Mouse (Mus musculus): Measurements from ENCODE around the gene Wdr83. TPM values are rescaled to one million over a fixed set of nuclear protein-coding genes. Genes with fewer than 3 reads are reported as not detected.

The Wdr83 gene
- total RNA-seq, 2 experiments from 2014 or later: 27.4 to 27.7 TPM

- DNase-seq: peak; percentile 74 to 81
- intact Hi-C loops (cut with DNase I): loop anchor here (5.0 kb wide), 2 partner anchors 217 to 327 kb away; partner anchors contain the start of genes Orc6 and Vps35
Observed at GRCm38 (mm10) chr8:85080532-85081215, 432 bp downstream of the Wdr83 start, which contains the start of gene Wdr83os. Gene Wdr83os, plus strand, starts transcription at chr8:85080740.

- DNase-seq: no peak
- intact Hi-C loops (cut with DNase I): loop anchor here (5.0 kb wide), 2 partner anchors 217 to 327 kb away; partner anchors contain the start of genes Orc6 and Vps35
Observed at GRCm38 (mm10) chr8:85080214-85080531, 933 bp downstream of the Wdr83 start.

GRCm38 (mm10) chr8:85076993-85077392, 4.1 kb downstream of the Wdr83 start:
- intact Hi-C loops (cut with DNase I): loop anchor here (1.0 to 5.0 kb wide), 2 partner anchors 94 to 195 kb away; no protein-coding TSS in a partner anchor
- peak; percentile 83 to 89 for DNase-seq

DNA sequence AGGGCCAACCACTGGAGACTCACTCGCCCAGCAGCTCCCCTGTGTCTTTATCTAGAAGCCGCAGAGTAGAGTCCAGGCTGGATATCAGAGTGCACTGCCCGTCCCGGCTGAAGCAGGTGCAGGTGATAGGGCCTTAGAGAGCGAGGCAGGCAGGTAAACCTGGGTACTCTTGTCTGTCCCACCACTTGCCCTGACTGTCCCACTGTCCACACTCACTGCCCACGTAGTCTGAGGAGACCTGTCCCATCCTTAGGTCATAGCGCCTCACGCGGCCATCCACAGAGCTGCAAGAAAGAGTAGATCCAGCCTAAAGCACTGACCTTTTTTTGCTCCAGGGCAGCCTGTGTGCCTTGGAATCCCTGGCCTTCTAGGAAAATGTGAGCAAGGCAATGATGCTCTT, 5.1 kb downstream of the Wdr83 start:
- DNase-seq: peak; percentile 46 to 65

GRCm38 (mm10) chr8:85074617-85075016, 6.5 kb downstream of the Wdr83 start:
- DNase-seq: no peak

More for the DNA sequence above, 5.1 kb downstream of the Wdr83 start:
- intact Hi-C loops (cut with DNase I): loop anchor here (5.0 kb wide), 1 partner anchor 196 kb away; no protein-coding TSS in a partner anchor

GRCm38 (mm10) chr8:85074167-85074566, 6.9 kb downstream of the Wdr83 start:
- intact Hi-C loops (cut with DNase I): no loop called here
- DNase-seq: no peak

More at GRCm38 (mm10) chr8:85074617-85075016, 6.5 kb downstream of the Wdr83 start:
- intact Hi-C loops (cut with DNase I): loop anchor here (5.0 kb wide), 1 partner anchor 198 kb away; no protein-coding TSS in a partner anchor

- DNase-seq: no peak
Observed at GRCm38 (mm10) chr8:85073041-85073612, 8.0 kb downstream of the Wdr83 start.

DNA sequence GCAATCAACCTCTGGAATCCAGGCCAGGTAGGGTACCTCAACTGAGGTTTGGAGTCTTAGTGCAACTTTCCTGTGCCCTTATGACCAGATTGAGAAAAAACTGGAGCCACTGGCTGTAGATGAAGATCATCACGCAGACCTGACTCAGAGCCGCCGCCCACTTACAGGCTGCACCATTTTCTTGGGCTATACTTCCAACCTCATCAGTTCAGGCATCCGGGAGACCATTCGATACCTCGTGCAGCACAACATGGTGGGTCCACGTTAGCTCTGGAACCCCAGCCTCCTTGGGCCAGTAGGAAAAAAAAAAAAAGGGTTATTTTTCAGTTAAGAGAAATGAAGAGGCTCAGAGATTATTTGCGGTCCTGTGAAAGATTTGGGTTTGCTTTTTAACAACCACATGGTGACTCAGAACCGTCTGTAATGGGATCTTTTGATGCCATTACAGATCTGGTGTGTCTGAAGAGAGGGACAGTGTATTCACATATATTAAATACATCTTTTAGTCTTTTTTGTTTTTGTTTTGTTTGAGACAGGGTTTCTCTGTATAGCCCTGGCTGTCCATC, 8.7 kb downstream of the Wdr83 start:
- intact Hi-C loops (cut with DNase I): no loop called here
- DNase-seq: no peak

More at GRCm38 (mm10) chr8:85073041-85073612, 8.0 kb downstream of the Wdr83 start:
- intact Hi-C loops (cut with DNase I): no loop called here

DNA sequence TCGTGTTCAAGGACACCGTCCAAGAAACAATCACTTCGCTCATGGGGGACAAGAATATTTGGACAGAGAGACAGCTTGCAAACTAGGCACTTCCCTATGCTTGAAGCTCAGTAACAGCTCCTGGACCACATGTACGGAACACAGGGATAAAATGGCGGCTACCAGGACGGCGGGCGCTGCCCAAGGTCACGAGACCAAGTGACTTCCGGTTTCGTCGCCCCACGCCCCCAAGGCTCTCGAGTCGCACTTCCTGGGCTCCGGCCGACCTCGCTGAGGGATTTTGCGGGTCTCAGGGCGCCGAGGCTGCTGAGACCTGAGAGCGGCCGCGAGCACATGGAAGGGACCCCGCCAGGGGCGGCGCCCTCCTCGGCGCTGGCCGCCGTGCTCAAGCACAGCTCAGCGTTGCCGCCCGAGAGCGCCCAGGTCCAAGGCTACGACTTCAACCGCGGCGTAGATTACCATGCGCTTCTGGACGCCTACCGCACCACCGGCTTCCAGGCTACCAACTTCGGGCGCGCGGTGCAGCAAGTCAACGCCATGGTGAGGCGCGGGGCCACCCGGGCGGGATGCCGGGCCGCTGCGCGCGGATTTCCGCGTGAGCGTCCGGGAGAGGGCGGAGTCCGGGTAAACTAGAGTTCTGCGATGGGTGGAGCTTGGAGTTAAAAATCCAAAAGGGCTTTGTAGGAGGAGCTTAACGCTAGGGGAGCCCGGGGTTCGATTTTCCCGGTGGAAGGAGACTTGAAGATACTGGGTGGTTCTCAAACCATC, 9.4 kb downstream of the Wdr83 start, which contains the start of gene Dhps:
TSS of gene Dhps (plus strand) at position 244 of the 768 bp plus-strand sequence.
- intact Hi-C loops (cut with DNase I): no loop called here
- peak; percentile 93 to 94 for DNase-seq

DNA sequence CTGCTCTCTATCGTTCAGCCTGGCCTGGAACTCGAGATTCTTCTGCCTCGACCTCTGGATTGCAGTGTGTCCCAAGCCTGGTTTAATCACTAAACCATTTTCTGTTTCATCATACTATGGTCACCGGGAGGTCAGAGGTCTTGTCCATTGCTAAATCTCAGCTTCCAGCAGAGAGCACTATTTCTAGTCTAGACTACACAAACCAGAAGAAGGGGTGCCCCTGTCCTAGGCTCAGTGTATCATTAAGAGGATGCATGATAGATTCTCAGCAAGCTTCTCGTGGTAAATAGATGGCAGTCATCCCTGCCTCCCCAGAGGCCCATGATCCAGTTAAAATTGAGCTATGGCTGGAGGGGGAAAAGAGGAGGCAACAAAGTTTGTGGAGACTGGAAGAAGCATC, 10.1 kb downstream of the Wdr83 start:
- intact Hi-C loops (cut with DNase I): no loop called here
- peak in 1 of 2 experiments; percentile 22 for DNase-seq

DNA sequence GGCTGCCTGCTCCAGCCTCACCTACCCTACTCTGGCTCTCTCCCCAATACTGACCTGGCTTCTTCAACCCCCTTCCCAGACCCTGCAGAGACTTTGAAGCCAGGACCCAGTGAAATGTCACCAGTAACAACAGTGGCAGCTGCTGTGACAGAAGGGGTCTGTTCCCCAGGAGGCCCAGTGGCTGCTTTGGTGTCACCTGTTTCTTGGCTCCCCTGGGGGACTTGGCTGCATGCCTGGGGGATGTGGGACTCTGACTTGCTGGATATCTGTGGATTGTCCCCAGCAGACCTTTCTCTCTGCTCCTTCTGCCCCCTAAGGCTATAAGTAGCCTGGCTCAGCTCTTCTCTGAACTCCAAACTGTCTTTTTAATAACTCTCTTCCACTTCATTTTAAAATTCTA, 13.1 kb downstream of the Wdr83 start, which contains the start of gene Gm5741:
TSS of gene Gm5741 (minus strand) at position 1 of the 400 bp plus-strand sequence.
- intact Hi-C loops (cut with DNase I): no loop called here
- no peak for DNase-seq

- DNase-seq: no peak
- intact Hi-C loops (cut with DNase I): no loop called here
Observed at GRCm38 (mm10) chr8:85067155-85067554, 14.0 kb downstream of the Wdr83 start.

GRCm38 (mm10) chr8:85065213-85065612, 15.9 kb downstream of the Wdr83 start:
- intact Hi-C loops (cut with DNase I): no loop called here
- DNase-seq: no peak

- DNase-seq: no peak
- intact Hi-C loops (cut with DNase I): no loop called here
Observed at GRCm38 (mm10) chr8:85062603-85063002, 18.5 kb downstream of the Wdr83 start.

DNA sequence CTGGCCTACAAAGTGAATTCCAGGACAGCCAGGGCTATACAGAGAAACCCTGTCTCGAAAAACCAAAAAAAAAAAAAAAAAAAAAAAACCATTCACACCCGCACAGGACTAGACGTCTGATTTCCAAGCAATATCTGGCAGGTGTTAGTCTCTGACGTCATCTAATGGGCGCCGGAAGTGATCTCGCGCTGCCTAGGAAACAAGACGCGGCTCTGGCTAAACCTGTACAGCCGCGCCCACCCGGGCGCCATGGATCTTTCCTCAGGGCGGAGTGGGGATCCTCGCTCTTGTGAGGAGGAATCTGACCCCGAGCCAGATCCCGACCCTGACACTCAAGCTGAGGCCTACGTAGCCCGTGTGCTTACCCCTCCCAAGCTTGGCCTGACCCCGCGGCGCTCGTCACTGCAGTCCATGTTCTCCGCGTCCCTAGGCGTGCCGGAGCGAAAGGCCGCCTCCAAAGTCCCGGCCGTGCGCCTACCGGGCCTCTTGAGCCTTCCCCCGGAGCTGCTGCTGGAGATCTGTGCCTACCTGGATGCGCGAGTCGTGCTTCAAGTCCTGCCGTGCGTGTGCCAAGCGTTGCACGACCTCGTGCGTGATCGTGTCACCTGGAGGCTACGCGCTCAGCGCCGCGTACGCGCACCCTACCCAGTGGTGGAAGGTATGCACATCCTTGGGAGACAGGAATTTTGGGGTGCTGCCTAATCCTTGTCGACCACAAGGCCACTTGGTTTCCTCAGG, 21.1 kb downstream of the Wdr83 start, which contains the start of gene Fbxw9:
TSS of gene Fbxw9 (plus strand) at position 177 of the 738 bp plus-strand sequence.
- intact Hi-C loops (cut with DNase I): no loop called here
- peak; percentile 93 to 95 for DNase-seq

- DNase-seq: no peak
- intact Hi-C loops (cut with DNase I): no loop called here
Observed at GRCm38 (mm10) chr8:85057367-85057766, 23.7 kb downstream of the Wdr83 start.

DNA sequence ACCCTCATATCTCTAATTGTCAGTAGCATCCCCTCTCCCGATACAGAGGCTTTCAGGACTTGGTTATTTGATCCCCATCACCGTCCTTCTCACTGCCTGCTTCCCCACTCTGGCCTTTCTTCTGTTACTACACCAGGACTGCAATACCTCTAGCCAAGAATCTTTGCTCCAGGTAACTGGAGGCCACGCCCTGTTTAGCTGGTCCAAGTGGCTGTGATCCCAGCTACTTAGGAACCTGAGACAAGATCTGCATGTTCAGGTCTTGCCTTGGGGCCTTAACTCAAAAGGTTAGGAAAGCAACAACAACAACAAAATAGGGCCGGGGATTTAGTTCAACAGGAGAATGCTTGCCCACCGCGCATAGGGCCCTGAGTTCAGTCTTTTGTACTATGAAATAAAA, 37.5 kb downstream of the Wdr83 start:
- DNase-seq: no peak
- intact Hi-C loops (cut with DNase I): no loop called here

- DNase-seq: peak; percentile 50 to 65
- intact Hi-C loops (cut with DNase I): no loop called here
Observed at GRCm38 (mm10) chr8:85037681-85038531, 43.2 kb downstream of the Wdr83 start.

GRCm38 (mm10) chr8:85037366-85037680, 43.8 kb downstream of the Wdr83 start:
- intact Hi-C loops (cut with DNase I): no loop called here

More at GRCm38 (mm10) chr8:85037366-85037680, 43.8 kb downstream of the Wdr83 start:
- no peak for DNase-seq
